25 mouse cellular contexts compared by ENCODE assay signal in the genomic region with DNA sequence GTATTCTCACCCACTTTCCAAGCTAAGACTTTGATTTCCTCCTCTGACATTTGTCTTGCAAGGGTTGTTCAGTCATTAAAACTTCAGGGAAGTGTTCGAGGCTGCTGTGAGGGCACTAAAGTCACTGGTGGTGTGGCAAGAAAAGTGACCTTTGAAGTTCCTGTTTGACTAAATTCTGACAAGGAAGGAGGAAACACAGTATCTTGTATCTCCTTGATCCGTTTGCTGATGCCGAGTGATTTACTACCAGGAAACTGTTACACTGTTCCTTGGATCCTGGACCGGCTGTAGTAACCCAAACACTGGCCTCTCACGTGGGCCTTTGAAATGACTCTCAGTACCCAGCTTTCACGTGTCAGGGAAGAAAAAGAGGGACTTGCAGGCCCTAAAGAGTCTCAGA. TPM values are rescaled to one million over a fixed set of nuclear protein-coding genes. Genes with fewer than 3 reads are reported as not detected.
DNase-seq lines count a peak whose midpoint lies in the region; ATAC-seq and TF ChIP-seq lines count a peak whose summit lies in the region.
"Had no signal": no experiment of that assay in that cellular context is flagged by ENCODE, and none has a peak within 500 bp of the region (broad histone marks: within the 10 kb centered on the region; RNA-seq: fewer than 3 reads in every experiment).

No protein-coding gene starts in this region.

- H3K27ac ChIP-seq in intestine, embryonic 16.5 days (ENCODE audit: low read length): peak overlapping the region; percentile 66
- H3K27ac ChIP-seq in stomach, postnatal 0 days (replicated peaks): no peak overlapping the region
- H3K27ac ChIP-seq in kidney, adult 2 months (ENCODE audit: insufficient read depth, low read depth, low read length): no peak overlapping the region
- H3K27ac ChIP-seq: embryonic facial prominence, embryonic 10.5 days; forebrain, embryonic 15.5 days; heart, embryonic 13.5 days; hindbrain, embryonic 13.5 days; midbrain, embryonic 15.5 days had no signal

- no peak overlapping the region for H3K4me3 ChIP-seq in lung, adult 2 months (replicated peaks; ENCODE audit: extremely low read depth, low read depth, low read length)
- H3K4me3 ChIP-seq in intestine, embryonic 16.5 days (ENCODE audit: low read length): no peak overlapping the region
- no peak overlapping the region for H3K4me3 ChIP-seq in stomach, postnatal 0 days (ENCODE audit: low read depth, low read length)
- no peak overlapping the region for H3K4me3 ChIP-seq in kidney, adult 2 months (ENCODE audit: insufficient read depth, low read depth, low read length)
- H3K4me3 ChIP-seq: embryonic facial prominence, embryonic 10.5 days; forebrain, embryonic 15.5 days; heart, embryonic 13.5 days; hindbrain, embryonic 13.5 days; midbrain, embryonic 15.5 days; myocyte had no signal

- ATAC-seq in intestine, embryonic 16.5 days: peak; percentile 87
- ATAC-seq in stomach, postnatal 0 days (ENCODE audit: low FRiP score, low TSS enrichment): 0 out of 2 replicates have a peak, but pooled peaks have one; percentile 47
- ATAC-seq: forebrain, embryonic 15.5 days; liver, postnatal 0 days; midbrain, embryonic 15.5 days; Patski had no signal

- no peak overlapping the region for H3K4me2 ChIP-seq in intestine, embryonic 16.5 days (ENCODE audit: low read depth, low read length)
- no peak overlapping the region for H3K4me2 ChIP-seq in stomach, postnatal 0 days (replicated peaks; ENCODE audit: low read depth)
- H3K4me2 ChIP-seq: forebrain, embryonic 15.5 days; heart, embryonic 13.5 days; hindbrain, embryonic 13.5 days; liver, embryonic 11.5 days; midbrain, embryonic 15.5 days had no signal

- TF ChIP-seq CTCF in lung, adult 2 months (IDR thresholded peaks at IDR 0.05; ENCODE audit: insufficient read depth, low read length): no peak
- no peak for TF ChIP-seq CTCF in stomach, postnatal 0 days (IDR thresholded peaks at IDR 0.05; ENCODE audit: low read depth)
- no peak for TF ChIP-seq CTCF in kidney, adult 2 months (conservative IDR thresholded peaks at IDR 0.05; ENCODE audit: insufficient read depth, insufficient read length, low read depth, low read length)

- H3K4me1 ChIP-seq in lung, adult 2 months (ENCODE audit: control insufficient read depth, insufficient read depth, low read length): peaks cover 2% of the 10 kb centered on the region; the same call in 1 of the 2 replicates
- peaks cover 5% of the 10 kb centered on the region; the same call in 1 of the 2 replicates for H3K4me1 ChIP-seq in intestine, embryonic 16.5 days (ENCODE audit: control insufficient read depth, insufficient read depth, low read length)
- H3K4me1 ChIP-seq in stomach, postnatal 0 days (replicated peaks; ENCODE audit: control insufficient read depth, insufficient read depth): no peaks in the 10 kb centered on the region
- H3K4me1 ChIP-seq in kidney, adult 2 months (ENCODE audit: control insufficient read depth, insufficient read depth, low read length): no peaks in the 10 kb centered on the region
- H3K4me1 ChIP-seq: hindbrain, embryonic 13.5 days; midbrain, embryonic 15.5 days had no signal

- WGBS in lung, adult 2 months: 31% methylated on average over 6 of the region's 6 CpGs
- 26% methylated on average over 6 of the region's 6 CpGs for WGBS in intestine, embryonic 16.5 days
- 37% methylated on average over 6 of the region's 6 CpGs for WGBS in stomach, postnatal 0 days
- WGBS in kidney, adult 2 months: 25% methylated on average over 6 of the region's 6 CpGs

- no peak for TF ChIP-seq POLR2A in lung, adult 2 months (IDR thresholded peaks at IDR 0.05; ENCODE audit: borderline replicate concordance, extremely low read depth, low read depth, low read length)
- no peak for TF ChIP-seq POLR2A in kidney, adult 2 months (IDR thresholded peaks at IDR 0.05; ENCODE audit: low read depth, low read length)

- H3K9me3 ChIP-seq in intestine, embryonic 16.5 days (ENCODE audit: control insufficient read depth, low read length): no peaks in the 10 kb centered on the region
- no peaks in the 10 kb centered on the region for H3K9me3 ChIP-seq in stomach, postnatal 0 days (ENCODE audit: control insufficient read depth, low read length)
- H3K9me3 ChIP-seq: embryonic facial prominence, embryonic 10.5 days; forebrain, embryonic 15.5 days; G1E; heart, embryonic 13.5 days; hindbrain, embryonic 13.5 days; midbrain, embryonic 15.5 days had no signal

- no peaks in the 10 kb centered on the region for H3K36me3 ChIP-seq in intestine, embryonic 16.5 days (ENCODE audit: control insufficient read depth, insufficient read depth, low read length)
- H3K36me3 ChIP-seq in stomach, postnatal 0 days (ENCODE audit: control insufficient read depth, insufficient read depth, low read length): no peaks in the 10 kb centered on the region
- H3K36me3 ChIP-seq in kidney, adult 2 months (ENCODE audit: control insufficient read depth, insufficient read depth, low read length): no peaks in the 10 kb centered on the region
- H3K36me3 ChIP-seq: embryonic facial prominence, embryonic 10.5 days; forebrain, embryonic 15.5 days; G1E; heart, embryonic 13.5 days; hindbrain, embryonic 13.5 days; midbrain, embryonic 15.5 days had no signal

- intact Hi-C loops in left cerebral cortex, postnatal 14 days (cut with DNase I): no loop called here

- DNase-seq in lung, adult 18-20 months: peak; percentile 12 to 43
- no peak for DNase-seq in lung, adult 2 months
- DNase-seq in lung, postnatal 25 days (ENCODE audit: low spot score): peak; percentile 56
- no peak for DNase-seq in stomach, postnatal 0 days (ENCODE audit: low spot score)
- no peak for DNase-seq in left cerebral cortex, postnatal 14 days (ENCODE audit: low spot score in 2 of 2)
- no peak for DNase-seq in thymus, postnatal 14 days
- DNase-seq in kidney, adult 2 months: no peak
- DNase-seq: B cell, adult 2 months; cerebellum, adult 11 months; cerebellum, postnatal 10 days; gastrocnemius, postnatal 10 days; heart, postnatal 14 days; liver, postnatal 0 days; right cerebral cortex, adult 18-20 months had no signal

- TF ChIP-seq EP300 in stomach, postnatal 0 days (optimal IDR thresholded peaks at IDR 0.05): no peak

- no peak overlapping the region for H3K9ac ChIP-seq in intestine, embryonic 16.5 days (ENCODE audit: low read depth, low read length)
- H3K9ac ChIP-seq in stomach, postnatal 0 days (ENCODE audit: low read length): no peak overlapping the region
- H3K9ac ChIP-seq: forebrain, embryonic 15.5 days; heart, embryonic 13.5 days; hindbrain, embryonic 13.5 days; liver, postnatal 0 days; midbrain, embryonic 15.5 days had no signal

- H3K27me3 ChIP-seq in intestine, embryonic 16.5 days (replicated peaks; ENCODE audit: control insufficient read depth, insufficient read depth, low read length): no peaks in the 10 kb centered on the region
- H3K27me3 ChIP-seq in stomach, postnatal 0 days (ENCODE audit: control insufficient read depth, insufficient read depth, low read length): no peaks in the 10 kb centered on the region
- H3K27me3 ChIP-seq in kidney, adult 2 months (replicated peaks; ENCODE audit: control insufficient read depth, insufficient read depth, low read length): no peaks in the 10 kb centered on the region
- H3K27me3 ChIP-seq: CH12.LX; forebrain, embryonic 15.5 days; heart, embryonic 13.5 days; hindbrain, embryonic 13.5 days; midbrain, embryonic 15.5 days had no signal

RNA-seq across cellular contexts. Expression of gene Ralgapa2, which starts 53.5 kb away (rescaled TPM):
- polyA plus RNA-seq in lung, adult 2 months (2012; rRNA removed): 21.1 and 22.7 TPM in 2 replicates
- polyA plus RNA-seq in intestine, embryonic 16.5 days (2015; fragmentation: Nextera tagmentation; extraction: Ambion mirVana): 7.8 and 9.7 TPM in 2 replicates
- 3.1 and 3.3 TPM in 2 replicates for polyA plus RNA-seq in stomach, postnatal 0 days (2015; fragmentation: Nextera tagmentation; extraction: Ambion mirVana)
- 10 to 100 TPM; 19.2 to 26.2 TPM for total RNA-seq in left cerebral cortex, postnatal 14 days (2021)
- 14.7 and 15.8 TPM in 2 replicates for polyA plus RNA-seq in kidney, adult 2 months (2012; rRNA removed)

Comparison
In these comparisons a context has a peak if more than half of its experiments do, and no peak if none do; other contexts are left out.
1. DNase-seq: peak in lung, adult 18-20 months (2 of 2) and lung, postnatal 25 days (single experiment); none in lung, adult 2 months (single experiment), stomach, postnatal 0 days (single experiment), left cerebral cortex, postnatal 14 days (0 of 2), thymus, postnatal 14 days (single experiment) and kidney, adult 2 months (single experiment).